Mouse (Mus musculus): ENCODE results near the gene Rgs1.
A peak's percentile ranks its signal among the peaks of the same experiment; 100 is the strongest.

Gene Rgs1

DNA sequence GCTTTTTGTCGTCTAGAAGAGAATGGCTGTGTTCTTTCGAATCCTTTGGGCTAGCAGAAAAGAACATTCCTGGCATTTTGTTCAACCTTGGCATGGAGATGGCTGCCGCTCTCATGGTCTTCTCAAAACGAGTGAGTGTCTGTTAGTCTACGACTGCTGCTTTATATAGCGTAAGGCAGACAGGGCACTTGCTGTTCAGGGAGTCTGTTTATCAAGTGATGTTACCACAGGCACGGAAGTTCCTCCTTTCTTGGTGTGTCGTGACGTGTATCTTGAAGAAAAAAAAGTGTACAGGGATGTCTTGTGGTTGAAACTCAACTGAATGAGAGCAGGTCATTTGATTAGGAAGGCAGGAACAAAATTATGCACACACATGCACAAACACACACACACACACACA lies at the start of gene Rgs1:
Rgs1 (minus strand) TSS at position 320 of the 400 bp plus-strand sequence.
- DNase-seq: no peak

DNA sequence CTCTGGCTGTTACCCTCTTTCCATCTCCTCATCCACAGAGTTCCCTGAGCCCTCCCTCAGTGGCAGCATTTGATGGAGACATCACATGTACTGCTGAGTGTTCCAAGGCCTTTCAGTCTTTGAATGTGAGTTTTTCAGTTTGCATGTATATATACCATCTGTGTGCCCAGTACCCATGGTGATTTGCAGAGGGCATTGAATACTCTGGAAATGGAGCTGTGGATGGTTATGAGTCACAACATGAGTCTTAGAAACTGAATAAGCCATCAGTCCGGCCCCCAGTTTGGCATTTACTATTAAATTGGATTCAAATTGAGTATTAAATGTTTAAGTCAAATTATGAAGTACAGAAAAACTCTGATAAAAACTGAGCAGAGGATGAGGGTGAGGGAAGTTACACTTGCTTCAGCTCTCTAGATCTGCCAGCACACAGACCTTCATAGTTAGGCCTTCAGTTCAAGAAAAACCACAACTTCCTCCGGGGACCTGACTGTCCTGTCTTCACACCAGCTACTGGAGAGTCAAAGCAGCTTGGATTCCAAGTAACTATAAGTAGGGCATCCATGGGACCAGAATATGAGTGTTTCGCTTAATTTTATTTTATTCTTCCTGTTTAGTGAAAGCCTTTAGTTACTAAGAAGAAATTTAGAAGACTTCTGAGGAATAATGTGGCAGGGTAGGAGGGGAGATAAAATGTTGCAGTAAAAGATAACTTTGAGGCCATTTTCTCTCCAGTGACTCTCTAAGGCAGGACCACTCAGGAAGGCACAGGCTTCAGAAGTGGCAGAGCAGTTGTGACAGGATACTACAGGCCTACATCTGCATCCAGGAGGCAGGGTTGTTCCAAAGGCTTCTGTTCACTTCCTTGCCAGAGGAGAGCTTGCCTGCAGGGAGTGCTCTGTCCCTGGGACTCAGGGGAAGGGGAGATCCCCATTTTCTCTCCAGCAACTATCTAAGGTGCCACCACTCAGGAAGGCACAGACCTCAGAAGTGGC lies 34.3 kb upstream of the Rgs1 start:
- no peak for DNase-seq

DNA sequence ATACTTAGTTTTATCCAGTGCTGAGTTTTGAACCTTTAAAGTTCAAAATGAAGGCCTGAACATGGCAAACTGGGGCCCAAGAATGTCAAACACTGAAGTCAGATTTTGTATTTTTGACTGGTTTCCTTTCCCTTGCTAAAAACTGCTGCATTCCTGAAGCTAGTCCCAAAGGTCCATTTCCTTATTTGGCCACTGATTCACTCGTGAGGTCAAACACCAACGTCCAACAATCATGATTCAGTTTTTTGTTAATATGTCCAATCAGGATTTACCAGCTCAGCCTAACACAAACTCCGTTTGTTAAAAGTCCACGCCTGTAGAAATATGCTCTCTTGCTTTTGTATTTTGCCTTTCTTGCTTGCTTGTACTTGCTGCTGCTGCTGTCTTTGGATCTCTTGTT lies 31.0 kb upstream of the Rgs1 start:
- DNase-seq: no peak

DNA sequence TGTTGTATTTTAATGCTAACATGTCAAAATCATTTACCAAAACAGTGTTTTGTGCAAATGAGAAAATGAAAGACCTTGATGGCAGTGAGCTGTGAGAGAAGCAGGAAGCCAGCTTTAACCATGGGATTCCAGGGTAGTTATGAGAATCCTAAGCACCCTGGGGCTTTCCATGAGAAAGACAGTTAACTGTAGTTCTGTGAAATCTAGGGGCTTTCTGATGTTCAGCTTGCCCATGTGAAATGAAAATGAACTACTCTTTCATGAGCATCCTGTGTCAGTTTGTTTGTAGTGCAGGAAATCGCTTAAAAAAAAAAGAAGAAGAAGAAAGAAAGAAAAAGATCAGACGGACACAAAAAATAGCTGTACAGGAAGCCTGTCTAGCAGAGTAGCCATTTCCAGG lies 23.9 kb upstream of the Rgs1 start:
- DNase-seq: no peak

DNA sequence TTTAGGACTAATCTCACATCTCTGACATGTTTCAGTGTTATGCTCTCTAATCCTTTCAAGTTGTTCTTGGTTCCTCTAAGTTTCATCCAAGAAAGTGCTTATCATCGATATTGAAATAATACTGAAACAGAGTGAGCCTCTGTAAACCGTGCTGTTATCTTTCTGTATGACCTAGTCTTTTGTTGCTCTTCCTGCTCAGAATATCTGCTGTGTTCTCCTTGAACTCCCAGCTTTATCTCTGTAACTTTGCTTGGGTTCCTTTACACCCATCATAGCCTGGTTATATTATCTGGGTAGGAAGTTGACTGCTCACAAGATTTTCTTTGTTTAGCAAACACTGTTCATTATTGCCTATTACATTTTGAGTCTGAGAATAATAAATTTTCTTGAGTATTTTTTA lies 20.1 kb upstream of the Rgs1 start:
- no peak for DNase-seq

DNA sequence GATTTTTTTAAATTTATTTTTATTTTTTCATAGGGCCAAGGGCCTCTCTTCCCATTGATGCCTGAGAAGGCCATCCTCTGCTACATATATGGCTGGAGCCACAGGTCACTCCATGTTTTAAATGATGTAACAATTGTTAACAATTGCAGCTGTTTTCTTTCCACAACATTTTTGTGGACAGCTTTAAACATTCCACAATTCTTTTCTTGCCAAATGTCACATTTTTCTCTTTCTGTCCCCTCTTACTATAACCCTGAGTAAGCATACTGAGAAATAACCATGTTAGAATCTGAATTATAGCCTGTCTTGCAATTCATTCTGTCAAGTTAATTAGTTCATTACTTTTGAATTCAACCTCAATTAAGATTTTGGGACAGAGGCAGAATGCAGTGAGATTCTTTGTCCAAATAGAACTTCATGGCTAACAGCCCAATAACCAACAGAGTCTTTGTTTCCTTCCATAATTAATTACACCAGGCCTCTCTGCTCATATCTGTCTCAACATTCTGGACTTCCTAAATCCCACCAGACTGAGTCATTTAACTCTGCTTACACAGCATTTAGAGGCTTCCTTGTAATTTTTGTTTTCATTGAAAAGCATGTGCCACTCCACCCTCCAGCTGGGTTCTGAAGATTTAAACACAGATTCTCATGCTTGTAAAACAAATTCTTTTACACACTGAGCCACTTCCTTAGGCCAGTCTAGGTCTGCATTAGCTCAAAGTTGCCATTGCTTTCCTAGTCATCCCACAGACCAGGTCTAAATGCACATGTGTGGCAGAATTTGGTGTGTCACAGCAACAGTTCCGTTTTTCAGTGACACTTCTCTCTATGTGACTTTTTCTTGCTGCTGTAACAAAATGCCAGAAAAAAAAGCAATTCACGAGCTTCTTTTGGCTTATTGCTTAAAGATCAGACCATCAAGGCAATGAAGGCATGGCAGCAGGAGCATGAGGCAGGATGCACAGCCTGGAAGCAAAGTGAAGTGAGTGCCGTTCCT lies 18.7 kb upstream of the Rgs1 start:
- DNase-seq: no peak

DNA sequence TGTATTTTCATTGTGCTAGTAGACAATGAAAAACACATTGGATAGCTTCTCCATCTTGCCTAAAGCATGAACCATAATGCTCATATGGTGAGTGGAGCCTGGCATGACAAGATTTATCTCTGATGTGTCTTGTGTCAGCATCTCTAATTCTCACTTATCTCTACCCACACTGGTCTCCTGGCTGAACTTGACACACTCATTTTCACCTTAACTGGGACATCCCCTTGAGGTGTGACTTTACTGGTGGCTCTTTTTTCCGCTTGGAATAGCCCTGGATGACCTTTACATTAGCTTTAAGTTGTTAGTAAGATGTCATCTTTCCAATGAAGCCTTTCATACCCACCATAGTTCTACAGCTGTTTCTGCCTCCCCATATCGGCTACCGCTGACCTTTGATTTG lies 15.0 kb upstream of the Rgs1 start:
- no peak for DNase-seq

DNA sequence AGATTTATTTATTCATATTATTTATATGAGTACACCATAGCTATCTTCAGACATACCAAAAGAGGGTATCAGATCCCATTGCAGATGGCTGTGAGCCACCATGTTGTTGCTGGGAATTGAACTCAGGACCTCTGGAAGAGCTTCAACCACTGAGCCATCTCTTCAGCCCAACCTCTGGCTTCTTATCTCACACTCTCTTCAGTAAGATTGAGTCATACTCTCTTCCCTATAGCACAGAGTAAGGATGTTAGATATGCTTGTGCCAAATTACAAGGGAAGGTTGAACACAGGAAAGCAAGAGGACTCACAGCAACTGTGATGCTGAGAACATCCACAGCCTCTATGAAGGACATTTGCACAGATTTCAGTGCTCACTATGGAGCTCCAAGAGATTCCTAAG lies 13.0 kb upstream of the Rgs1 start:
- DNase-seq: no peak

DNA sequence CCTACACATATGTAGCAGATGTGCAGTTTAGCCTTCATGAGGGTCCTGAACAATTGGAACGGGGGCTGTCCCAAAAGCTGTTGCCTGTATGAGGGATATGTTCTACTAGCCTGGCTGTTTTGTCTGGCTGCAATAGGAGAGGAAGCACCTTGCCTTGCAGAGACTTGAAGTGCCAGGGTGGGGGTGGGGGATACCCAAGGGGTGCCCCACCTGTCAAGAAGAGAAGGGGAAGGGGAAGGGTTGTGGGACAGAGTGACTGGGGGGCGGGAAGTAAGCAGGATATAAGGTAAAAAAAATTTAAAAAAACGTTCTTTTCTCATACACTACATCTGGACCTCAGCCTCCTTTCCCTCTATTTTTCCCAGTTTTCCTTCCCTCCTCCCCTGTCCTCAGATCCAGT lies 9.7 kb upstream of the Rgs1 start:
- DNase-seq: no peak

DNA sequence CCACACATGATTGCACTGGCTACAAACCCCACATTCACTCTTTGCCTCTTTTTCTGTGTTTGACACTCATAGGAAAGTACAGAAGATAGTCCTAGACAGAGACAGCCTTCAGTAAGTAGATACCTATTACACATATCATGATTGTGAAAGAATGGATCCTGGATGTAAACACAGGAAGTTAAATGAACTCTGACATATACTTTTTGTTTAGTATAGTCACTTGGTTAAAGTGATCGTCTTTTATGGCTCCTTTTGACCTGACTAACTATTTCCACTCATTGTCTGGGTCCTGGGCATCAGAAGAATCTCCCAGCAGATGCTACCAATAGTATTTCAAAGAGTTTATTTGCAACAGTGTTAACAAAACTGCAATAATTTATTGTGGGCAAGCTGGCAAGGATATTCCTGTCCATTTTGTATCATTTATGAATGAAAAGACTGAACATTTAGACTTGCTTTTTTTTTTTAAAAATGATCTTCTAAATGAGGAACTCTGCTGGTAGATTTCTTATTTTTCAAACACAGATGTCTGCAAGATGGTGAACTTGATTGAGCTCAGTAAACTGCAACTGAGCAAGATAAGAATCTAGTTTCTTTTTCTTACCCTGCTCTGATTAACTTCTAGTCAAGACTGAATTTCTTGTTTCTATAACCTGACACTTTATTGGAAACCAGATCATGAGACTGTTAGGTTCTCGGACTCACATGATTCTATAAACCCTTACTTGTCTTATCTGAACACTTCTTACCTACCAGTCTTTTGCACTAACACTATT lies 7.7 kb upstream of the Rgs1 start:
- no peak for DNase-seq

DNA sequence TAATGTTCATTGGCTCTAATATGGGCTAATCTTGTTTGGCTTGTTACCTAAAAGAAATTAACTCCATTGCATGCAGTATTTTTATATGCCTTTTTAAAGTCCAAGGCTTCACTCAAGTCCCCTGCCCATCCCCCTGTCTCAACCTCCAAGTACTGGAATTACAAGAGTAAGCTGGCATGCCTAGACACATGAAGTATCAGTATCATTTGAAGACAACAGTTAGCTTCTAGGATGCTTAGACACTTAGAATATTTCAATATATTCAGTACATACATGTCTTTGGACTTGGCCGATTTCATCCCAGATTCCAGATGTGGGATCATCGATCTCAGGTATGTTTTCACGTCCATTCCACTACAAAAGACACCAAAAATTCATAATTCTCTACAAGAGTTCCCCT lies 836 bp downstream of the Rgs1 start:
- no peak for DNase-seq

DNA sequence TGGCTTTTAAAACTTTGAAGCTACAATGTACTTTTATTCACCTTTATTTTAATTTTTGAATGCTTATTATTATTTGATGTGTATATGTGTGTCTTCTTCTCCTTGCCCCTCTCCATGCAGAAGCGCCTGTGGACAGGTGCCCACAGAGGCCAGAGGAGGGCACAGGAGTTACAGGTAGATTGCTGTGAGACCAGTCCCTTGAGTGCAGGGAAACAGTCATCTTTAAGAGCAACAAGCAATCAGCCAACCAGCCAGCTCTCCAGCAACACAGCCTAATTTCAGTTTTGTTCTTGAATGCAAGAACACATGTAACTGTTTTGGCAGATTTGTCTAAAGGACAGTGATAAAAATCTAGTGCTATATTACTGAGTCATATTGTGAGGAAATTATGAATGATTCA lies 1.7 kb downstream of the Rgs1 start:
- no peak for DNase-seq

DNA sequence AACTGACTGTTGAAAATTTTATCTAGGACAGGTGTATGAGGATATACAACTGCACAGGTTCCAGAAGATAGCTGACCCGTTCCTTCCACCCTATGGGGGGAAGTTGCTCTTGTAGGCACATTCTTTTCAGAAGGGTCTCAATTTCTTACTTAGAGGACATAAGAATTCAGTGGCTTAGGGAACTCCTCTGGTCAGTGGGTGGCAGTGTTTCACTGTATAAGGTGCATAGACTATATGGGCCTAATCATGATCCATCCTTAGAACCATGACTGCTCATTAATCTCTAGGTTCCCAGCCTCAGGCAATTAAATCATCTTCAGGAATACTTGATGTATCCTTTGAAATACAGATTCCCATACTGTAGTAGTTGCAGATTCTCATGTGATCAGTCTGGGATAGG lies 5.5 kb downstream of the Rgs1 start:
- peak in 1 of 2 experiments; percentile 38 for DNase-seq

DNA sequence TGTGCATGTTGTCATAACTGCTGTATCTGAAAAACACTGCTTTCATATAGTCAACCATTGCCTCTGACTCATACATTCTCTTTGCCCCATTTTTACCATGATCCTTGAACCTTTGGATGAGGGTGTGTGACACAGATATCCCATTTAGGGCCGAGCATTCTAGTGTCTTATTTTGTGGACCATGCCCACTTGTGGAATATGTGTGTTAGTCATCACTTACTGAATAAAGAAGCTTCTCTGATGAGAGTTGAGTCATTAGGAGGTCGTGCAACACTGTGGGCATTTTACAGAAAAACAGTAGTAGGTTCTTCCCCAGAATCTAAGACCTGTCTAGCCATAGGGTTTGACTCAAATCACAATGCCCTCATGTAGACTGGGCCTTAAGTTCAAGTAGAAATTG lies 9.8 kb downstream of the Rgs1 start:
- no peak for DNase-seq

DNA sequence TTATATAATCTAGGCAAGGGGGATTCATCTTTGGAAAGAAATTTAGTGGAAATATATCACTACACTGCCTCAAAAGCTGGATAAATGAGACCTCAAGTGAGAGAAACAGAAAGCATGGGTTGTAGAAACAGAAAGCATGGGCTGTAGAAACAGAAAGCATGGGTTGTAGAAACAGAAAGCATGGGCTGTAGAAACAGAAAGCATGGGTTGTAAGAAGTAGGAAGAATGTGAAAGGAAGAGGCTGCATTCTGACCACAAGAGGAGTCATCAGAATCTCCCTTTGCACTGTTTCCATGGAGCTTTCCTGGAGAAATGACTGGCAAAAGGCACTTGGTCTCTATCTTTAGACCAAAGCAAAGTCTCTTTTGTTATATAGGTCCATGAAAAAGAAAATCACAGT lies 33.8 kb downstream of the Rgs1 start:
- DNase-seq: no peak

DNA sequence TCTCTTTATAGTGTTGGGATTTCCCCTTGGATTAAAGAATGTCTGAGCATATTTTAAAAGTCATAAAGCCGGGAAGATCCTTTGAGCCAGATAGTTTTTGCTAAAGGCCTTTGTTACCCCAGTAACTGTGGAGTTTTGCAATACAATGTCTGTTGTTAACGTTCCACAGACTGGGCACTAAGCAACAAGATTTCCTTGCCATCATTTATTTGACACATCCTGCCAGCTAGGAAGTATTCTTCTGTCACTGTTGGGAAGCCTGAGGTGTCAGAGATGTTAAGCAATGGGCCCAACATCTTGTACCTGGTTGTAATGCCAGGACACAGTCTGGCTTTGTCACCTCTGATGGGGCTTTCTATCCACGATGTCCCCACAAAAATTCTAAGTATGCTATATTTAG lies 38.1 kb downstream of the Rgs1 start:
- no peak for DNase-seq

DNA sequence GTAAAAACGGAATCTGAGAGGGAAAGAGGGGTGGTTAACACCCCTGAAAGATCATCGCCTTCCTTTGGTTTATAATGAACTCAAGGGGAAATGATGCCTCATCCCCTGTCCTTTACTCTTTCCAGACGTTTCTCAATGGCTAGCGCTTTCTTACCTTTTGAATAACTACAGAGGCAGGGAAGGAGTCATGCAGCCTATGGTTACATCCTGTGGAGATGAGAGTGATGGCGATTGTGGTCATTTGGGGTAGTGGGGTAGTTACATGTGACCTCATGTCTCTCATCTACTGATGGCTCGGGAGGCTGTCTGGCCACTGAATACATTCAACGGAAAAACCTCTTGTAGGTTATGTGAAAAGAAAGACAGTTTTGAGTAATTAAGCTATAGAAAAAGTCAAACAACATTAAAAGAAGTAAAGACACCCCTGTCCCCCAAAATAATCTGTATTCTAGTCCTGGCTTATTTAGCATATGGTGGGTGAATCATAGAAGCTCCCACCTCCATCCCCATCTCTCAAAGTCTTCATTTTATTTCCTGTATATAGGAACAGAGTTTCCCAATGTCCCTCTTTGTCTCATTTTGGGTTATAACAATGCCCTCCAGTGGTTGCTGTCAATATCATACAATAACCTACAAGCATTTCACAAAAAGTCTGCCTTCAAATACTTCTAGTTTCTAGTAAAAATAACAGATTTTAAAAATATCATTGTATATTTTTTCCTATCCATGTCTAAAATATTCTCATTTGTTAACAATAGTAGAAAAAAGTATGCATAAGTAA lies 42.6 kb downstream of the Rgs1 start:
- no peak for DNase-seq

DNA sequence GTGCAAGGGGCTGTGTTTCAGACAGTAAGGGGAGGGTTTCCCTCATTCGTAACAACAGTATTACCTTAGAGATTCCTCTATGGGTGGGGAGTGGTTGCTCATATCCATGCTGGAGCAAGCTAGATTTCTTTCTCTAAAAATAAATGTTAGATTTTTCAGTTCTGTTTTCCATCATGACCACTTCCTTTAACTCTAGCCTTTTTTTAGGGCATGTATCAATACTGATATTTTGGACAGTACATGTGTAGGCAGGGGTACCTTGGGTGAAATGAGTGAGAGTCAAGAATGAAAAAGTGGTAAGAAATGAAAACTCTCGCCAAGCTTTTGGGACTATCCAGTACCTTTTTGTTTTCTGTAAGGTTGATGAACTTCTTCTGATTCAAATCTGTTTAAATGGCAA lies 44.3 kb downstream of the Rgs1 start:
- no peak for DNase-seq

DNA sequence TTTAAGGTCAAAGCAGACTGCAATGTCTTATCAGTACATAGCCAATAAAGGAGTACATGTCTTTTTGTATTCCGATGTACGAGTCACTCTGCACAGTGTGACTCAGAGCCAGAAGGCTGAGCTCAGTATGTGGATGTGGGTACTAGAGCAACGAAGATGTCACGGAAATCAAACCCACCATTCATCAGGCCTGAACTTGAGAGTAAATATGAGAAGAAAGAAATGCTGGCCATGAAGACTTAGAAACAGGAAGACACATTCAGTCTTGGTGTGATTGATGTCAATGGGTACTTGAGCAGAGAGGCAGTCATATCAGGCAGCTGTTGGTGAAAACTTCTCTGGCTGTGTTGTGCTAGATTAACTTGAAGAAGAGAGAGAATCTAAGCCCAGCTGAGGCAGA lies 46.1 kb downstream of the Rgs1 start:
- DNase-seq: no peak

DNA sequence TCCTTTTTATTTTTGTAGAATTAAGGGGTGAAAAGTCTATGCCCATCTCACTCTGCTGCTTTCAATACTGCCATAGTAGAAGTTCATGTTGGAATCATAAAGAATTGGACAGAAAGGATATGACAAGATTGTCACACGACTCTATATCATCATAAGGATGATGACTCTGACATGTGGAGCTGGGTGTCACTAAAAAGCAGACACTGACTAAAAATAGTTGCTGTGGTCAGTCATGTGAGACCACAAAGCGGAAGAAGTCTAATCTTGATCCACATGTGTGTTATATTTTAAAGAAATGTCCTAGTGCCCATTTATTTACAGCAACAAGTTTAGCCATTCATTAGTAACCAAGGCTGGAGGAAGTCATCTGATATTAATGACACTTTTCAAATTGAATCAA lies 48.5 kb downstream of the Rgs1 start:
- DNase-seq: no peak

DNA sequence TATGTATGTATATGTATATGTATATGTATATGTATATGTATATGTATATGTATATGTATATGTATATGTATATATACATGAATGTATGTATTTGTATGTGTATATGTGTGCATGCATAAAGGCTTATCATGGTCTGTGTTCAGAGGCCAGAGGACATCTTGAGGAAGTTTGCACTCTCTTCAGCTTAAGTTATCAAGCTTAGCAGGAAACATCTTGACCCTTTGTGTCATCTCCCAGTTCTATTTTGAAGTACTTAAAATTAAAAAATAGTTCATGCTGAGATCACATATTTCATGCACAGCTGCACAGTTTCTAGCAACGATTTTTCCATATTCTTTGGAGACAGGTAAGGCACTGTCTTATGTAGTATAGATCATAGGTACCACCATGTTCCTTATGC lies 49.5 kb downstream of the Rgs1 start:
- no peak for DNase-seq

DNA sequence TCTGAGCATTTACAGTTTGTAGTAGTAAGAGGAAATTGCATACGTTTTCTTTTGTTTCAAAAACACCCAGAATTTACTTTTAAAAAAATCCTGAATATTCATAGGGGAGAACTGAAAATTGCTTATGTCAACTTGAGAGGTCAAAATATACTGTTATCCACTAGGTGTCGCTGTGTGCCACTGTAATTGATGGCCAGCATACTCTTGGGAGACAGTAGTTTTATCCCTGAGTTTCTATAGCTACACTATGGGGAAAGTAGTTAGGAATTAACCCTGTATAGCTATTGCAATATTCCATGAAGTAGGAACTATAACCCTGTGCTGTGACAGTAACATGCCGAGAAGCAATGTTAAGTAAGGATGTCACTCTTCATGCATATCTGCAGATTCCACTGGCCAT lies 51.4 kb downstream of the Rgs1 start:
- DNase-seq: peak in 1 of 2 experiments; percentile 45
